Mouse (Mus musculus) heart, postnatal 14 days (tissue): ENCODE results near the gene Gm20815. TPM values are rescaled to one million over a fixed set of nuclear protein-coding genes. Genes with fewer than 3 reads are reported as not detected.
"Not testable (repeated sequence)": the region's sequence is repeated elsewhere in the genome, so short reads cannot be mapped to it uniquely, and the experiment has no call there.

ENCODE experiments used
- DNase-seq, 2 experiments: peaks; one replicate each; pipeline ENCODE4 v3.0.0; 2021 to 2022
- intact Hi-C: fragments of 180-260 bp; cut with DNase I; formaldehyde crosslinking; loops from one replicate; pipeline ENCODE4 v1.15.1; 2025
- long read RNA-seq, 2 experiments: library from polyadenylated mRNA; stranded (forward); transcript quantifications; one replicate each; pipeline ENCODE4 v2.0.0; 2021
- total RNA-seq, 2 experiments: library from RNA; stranded (reverse); gene quantifications; 2 replicates each; pipeline ENCODE4 v1.2.3; 2021

The Gm20815 gene
- not detected for total RNA-seq
- long read RNA-seq, experiment 1, result 0 reads
- long read RNA-seq, experiment 2, result 0 reads

- DNase-seq, intact Hi-C loops: not testable (repeated sequence)
These were observed at the start of gene Gm20815 for GRCm38 (mm10) chrY:8835069-8835468. Gene Gm20815, minus strand, starts transcription at chrY:8835169.
